Mouse (Mus musculus): ENCODE results near the gene Zfp512b. TPM values are rescaled to one million over a fixed set of nuclear protein-coding genes. Genes with fewer than 3 reads are reported as not detected.

Gene Zfp512b
- total and polyA plus RNA-seq, 3 experiments = 11.0 to 26.8 (median 16.6) TPM

GRCm38 (mm10) chr2:181567338-181567737, 25.3 kb downstream of the Zfp512b start:
- dilution Hi-C loops (cut with MboI; ENCODE audit: extremely low pct_ligation_motif_present, extremely low pct_unique_long_range_greater_than_20kb, low sequenced_read_pairs) (no loop called here), in situ Hi-C loops (cut with MboI; ENCODE audit: low pct_ligation_motif_present, low pct_unique_long_range_greater_than_20kb, low sequenced_read_pairs) (no loop called here)
- TF ChIP-seq RCOR1 (conservative IDR thresholded peaks at IDR 0.05; ENCODE audit: low read depth, low read length) (no peak), MEF2A (IDR thresholded peaks at IDR 0.05; ENCODE audit: borderline replicate concordance, low read depth, low read length) (no peak), CHD1 (IDR thresholded peaks at IDR 0.05; ENCODE audit: low read depth, low read length) (no peak), TBP (conservative IDR thresholded peaks at IDR 0.05; ENCODE audit: low read depth, low read length) (no peak), MAFK (IDR thresholded peaks at IDR 0.05; ENCODE audit: insufficient replicate concordance, low read length) (no peak), ELF1 (IDR thresholded peaks at IDR 0.05; ENCODE audit: low read depth, low read length) (no peak), NRF1 (IDR thresholded peaks at IDR 0.05; ENCODE audit: low read depth, low read length) (no peak), CHD2 (IDR thresholded peaks at IDR 0.05; ENCODE audit: low read length) (no peak), KAT2A (IDR thresholded peaks at IDR 0.05; ENCODE audit: insufficient replicate concordance, low read length) (no peak), JUN (IDR thresholded peaks at IDR 0.05; ENCODE audit: insufficient read depth, low read depth, low read length) (no peak), POLR2A (IDR thresholded peaks at IDR 0.05; ENCODE audit: low read depth, low read length) (no peak), MAX (IDR thresholded peaks at IDR 0.05; ENCODE audit: low read length) (no peak), MAZ (IDR thresholded peaks at IDR 0.05; ENCODE audit: low read depth, low read length) (no peak)
- peaks cover 25 to 52% of the 10 kb centered on the region in 2 experiments for H3K36me3 ChIP-seq (replicated peaks in 1 of 2; ENCODE audit: control insufficient read depth in 1 of 2, insufficient read depth in 1 of 2, low read length in 1 of 2)
- H3K4me2 ChIP-seq (ENCODE audit: insufficient read depth, low read depth, poor library complexity, severe bottlenecking) = no peak overlapping the region
- peaks cover 0 to 7% of the 10 kb centered on the region in 2 experiments; a peak in 2 of 4 replicates for H3K4me1 ChIP-seq (ENCODE audit: control insufficient read depth in 1 of 2, insufficient read depth in 2 of 2)
- DNase-seq (ENCODE audit: extremely low read depth) = no peak
- no peak overlapping the region for H3K9ac ChIP-seq (ENCODE audit: insufficient read depth, low read depth)
- no peak overlapping the region for H3K27ac ChIP-seq (ENCODE audit: insufficient read depth, low read depth)
- no peak overlapping the region for H3K4me3 ChIP-seq (replicated peaks in 1 of 3; ENCODE audit: low read depth in 2 of 3, low read length in 2 of 3, poor library complexity in 1 of 3)
- no peaks in the 10 kb centered on the region for H3K9me3 ChIP-seq (replicated peaks; ENCODE audit: low read length)
- H3K27me3 ChIP-seq (replicated peaks) = no peaks in the 10 kb centered on the region
- no peaks in the 10 kb centered on the region for H3K79me2 ChIP-seq (replicated peaks; ENCODE audit: control insufficient read depth, extremely low read depth, insufficient read depth, poor library complexity, severe bottlenecking)

DNA sequence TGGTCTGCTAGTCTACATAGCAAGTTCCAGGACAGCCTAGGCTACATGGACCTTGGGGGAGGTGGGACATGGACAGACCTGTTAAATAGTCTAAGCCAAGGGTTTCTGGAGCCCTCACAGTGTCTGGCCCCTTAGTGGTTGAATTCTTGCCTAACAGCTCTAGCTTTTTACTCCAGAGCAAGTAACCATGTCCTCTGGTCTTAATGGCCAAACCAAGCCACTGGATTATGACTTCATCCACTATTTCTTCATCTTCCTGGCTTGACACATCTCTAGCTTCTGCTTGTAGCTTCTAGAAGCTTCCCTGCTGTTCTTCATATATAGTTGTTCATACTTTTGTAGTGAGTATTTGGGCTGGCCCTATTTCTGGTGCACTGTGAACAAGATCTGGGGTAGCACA, 38.8 kb downstream of the Zfp512b start:
- in situ Hi-C loops (cut with MboI; ENCODE audit: low pct_ligation_motif_present, low pct_unique_long_range_greater_than_20kb, low sequenced_read_pairs) = no loop called here
- dilution Hi-C loops (cut with MboI; ENCODE audit: extremely low pct_ligation_motif_present, extremely low pct_unique_long_range_greater_than_20kb, low sequenced_read_pairs) = no loop called here
- Histone ChIP-seq H3K9ac (ENCODE audit: insufficient read depth, low read depth) (no peak overlapping the region), H3K79me2 (replicated peaks; ENCODE audit: control insufficient read depth, extremely low read depth, insufficient read depth, poor library complexity, severe bottlenecking) (no peaks in the 10 kb centered on the region), H3K4me1 (ENCODE audit: control insufficient read depth in 1 of 2, insufficient read depth in 2 of 2) (peaks cover 1 to 7% of the 10 kb centered on the region in 2 experiments), H3K27me3 (replicated peaks) (no peaks in the 10 kb centered on the region), H3K27ac (ENCODE audit: insufficient read depth, low read depth) (no peak overlapping the region), H3K36me3 (replicated peaks in 1 of 2; ENCODE audit: control insufficient read depth in 1 of 2, insufficient read depth in 1 of 2, low read length in 1 of 2) (peaks cover 48 to 62% of the 10 kb centered on the region in 2 experiments), H3K4me3 (replicated peaks in 1 of 3; ENCODE audit: low read depth in 2 of 3, low read length in 2 of 3, poor library complexity in 1 of 3) (no peak overlapping the region), H3K9me3 (replicated peaks; ENCODE audit: low read length) (no peaks in the 10 kb centered on the region), H3K4me2 (ENCODE audit: insufficient read depth, low read depth, poor library complexity, severe bottlenecking) (no peak overlapping the region)
- no peak for DNase-seq (ENCODE audit: extremely low read depth)
- no peak for TF ChIP-seq NELFE (IDR thresholded peaks at IDR 0.05; ENCODE audit: low read depth, low read length)
- TF ChIP-seq ELF1 (IDR thresholded peaks at IDR 0.05; ENCODE audit: low read depth, low read length) = no peak
- no peak for TF ChIP-seq MXI1 (IDR thresholded peaks at IDR 0.05; ENCODE audit: low read depth, low read length)
- no peak for TF ChIP-seq KAT2A (IDR thresholded peaks at IDR 0.05; ENCODE audit: insufficient replicate concordance, low read length)
- no peak for TF ChIP-seq USF1 (IDR thresholded peaks at IDR 0.05; ENCODE audit: low read depth, low read length)
- TF ChIP-seq JUN (IDR thresholded peaks at IDR 0.05; ENCODE audit: insufficient read depth, low read depth, low read length) = no peak
- no peak for TF ChIP-seq POLR2AphosphoS2 (IDR thresholded peaks at IDR 0.05; ENCODE audit: low read depth, low read length)
- TF ChIP-seq POLR2A (IDR thresholded peaks at IDR 0.05; ENCODE audit: low read depth, low read length) = no peak
- no peak for TF ChIP-seq EP300 (IDR thresholded peaks at IDR 0.05; ENCODE audit: low read length)
- TF ChIP-seq BHLHE40 (IDR thresholded peaks at IDR 0.05; ENCODE audit: low read depth, low read length) = no peak
- no peak for TF ChIP-seq TBP (conservative IDR thresholded peaks at IDR 0.05; ENCODE audit: low read depth, low read length)
- no peak for TF ChIP-seq MAX (IDR thresholded peaks at IDR 0.05; ENCODE audit: low read length)
- no peak for TF ChIP-seq ZKSCAN1 (IDR thresholded peaks at IDR 0.05; ENCODE audit: borderline replicate concordance, low read depth, low read length)
- no peak for TF ChIP-seq NRF1 (IDR thresholded peaks at IDR 0.05; ENCODE audit: low read depth, low read length)
- no peak for TF ChIP-seq MAZ (IDR thresholded peaks at IDR 0.05; ENCODE audit: low read depth, low read length)
- no peak for TF ChIP-seq RAD21 (IDR thresholded peaks at IDR 0.05; ENCODE audit: low read depth, low read length)
- TF ChIP-seq MEF2A (IDR thresholded peaks at IDR 0.05; ENCODE audit: borderline replicate concordance, low read depth, low read length) = no peak
- no peak for TF ChIP-seq CTCF (conservative IDR thresholded peaks at IDR 0.05 in 1 of 2, IDR thresholded peaks at IDR 0.05 in 1 of 2; ENCODE audit: low read depth in 2 of 2, low read length in 2 of 2)

Data from CH12.LX (cell line).